Mouse (Mus musculus) forebrain, embryonic 11.5 days (tissue): ENCODE data around the gene Tmc8. TPM values are rescaled to one million over a fixed set of nuclear protein-coding genes. Genes with fewer than 3 reads are reported as not detected.

Source experiments
- ATAC-seq: fragments of 200-750 bp; cut with Nextera tagmentation; replicated peaks from 2 replicates; pipeline ENCODE4 v1.8.0; 2017; ENCODE audit warnings: moderate TSS enrichment; ENCODE audit not compliant: low FRiP score
- DNase-seq: peaks from one replicate; pipeline ENCODE4 v3.0.0-alpha.2; 2017; ENCODE audit warnings: low spot score
- H3K27ac ChIP-seq: fragments of 300-500 bp; sonication (generic); 2 replicates; pipeline ENCODE4 v1.5.1; 2014; ENCODE audit warnings: low read depth, low read length
- H3K27me3 ChIP-seq: fragments of 300-500 bp; sonication (generic); 2 replicates; pipeline ENCODE4 v1.6.1; 2014; ENCODE audit warnings: mild to moderate bottlenecking, low read length, mixed read lengths; ENCODE audit not compliant: control insufficient read depth, insufficient read depth
- H3K36me3 ChIP-seq: fragments of 300-500 bp; sonication (generic); 2 replicates; pipeline ENCODE4 v1.6.1; 2014; ENCODE audit warnings: mild to moderate bottlenecking, low read length, moderate library complexity, mixed read lengths; ENCODE audit not compliant: control insufficient read depth, insufficient read depth
- H3K4me1 ChIP-seq: fragments of 300-500 bp; sonication (generic); replicated peaks from 2 replicates; pipeline ENCODE4 v1.6.1; 2014; ENCODE audit warnings: low read length, mixed read lengths; ENCODE audit not compliant: control insufficient read depth, insufficient read depth
- H3K4me2 ChIP-seq: fragments of 300-500 bp; sonication (generic); 2 replicates; pipeline ENCODE4 v1.6.1; 2014; ENCODE audit warnings: low read depth, mild to moderate bottlenecking, low read length, moderate library complexity, mixed read lengths; ENCODE audit not compliant: severe bottlenecking
- H3K4me3 ChIP-seq: fragments of 300-500 bp; sonication (generic); 2 replicates; pipeline ENCODE4 v1.5.1; 2014; ENCODE audit warnings: low read depth, low read length
- H3K9ac ChIP-seq: fragments of 300-500 bp; sonication (generic); 2 replicates; pipeline ENCODE4 v1.6.1; 2014; ENCODE audit warnings: low read length
- H3K9me3 ChIP-seq: fragments of 300-500 bp; sonication (generic); 2 replicates; pipeline ENCODE4 v1.6.1; 2016; ENCODE audit warnings: low read length, mixed read lengths; ENCODE audit not compliant: control insufficient read depth
- WGBS: fragments of 180-500 bp; shearing (Covaris S2); extraction: QIAGEN DNeasy Blood & Tissue Kit; methylation state at CpG from one replicate; pipeline ENCODE4 v1.1.7; 2014; 5-methylcytosine and 5-hydroxymethylcytosine counted together
- polyA plus RNA-seq: library from polyadenylated mRNA; unstranded; fragments of >200 nt; fragmentation: Nextera tagmentation; extraction: Ambion mirVana; gene quantifications from 2 replicates; pipeline ENCODE4 v1.2.1, GENCODE M21; 2014

The Tmc8 gene
- polyA plus RNA-seq, 1 experiment from 2014 or later, result 2.4 TPM

DNA sequence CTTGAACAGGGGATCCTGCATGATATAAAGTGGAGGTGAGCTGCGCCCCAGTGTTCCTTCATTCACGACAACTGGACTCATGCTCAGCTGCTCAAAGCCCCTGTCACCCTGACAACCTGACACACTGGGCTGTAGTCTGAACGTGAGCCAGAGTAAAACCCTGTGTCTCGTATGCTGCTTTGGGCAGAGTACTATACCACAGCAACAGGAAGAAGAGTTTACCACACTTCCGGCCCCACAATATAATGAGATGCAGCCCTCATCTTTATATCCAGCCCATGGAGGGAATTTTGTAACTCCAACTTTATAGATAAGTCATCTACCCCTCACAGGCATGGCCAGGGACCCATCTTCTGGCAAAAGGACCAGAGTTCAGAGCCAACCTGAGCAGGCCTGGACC, 4.8 kb upstream of the Tmc8 start:
- WGBS, result 88% methylated on average over 5 of the region's 5 CpGs
- H3K36me3 ChIP-seq, result no peaks in the 10 kb centered on the region
- H3K4me1 ChIP-seq, result peaks cover 13% of the 10 kb centered on the region
- H3K4me2 ChIP-seq, result no peak overlapping the region
- no peak overlapping the region for H3K9ac ChIP-seq
- DNase-seq (no peak), ATAC-seq (no peak)
- H3K27ac ChIP-seq, result no peak overlapping the region
- H3K27me3 ChIP-seq, result peaks cover 23% of the 10 kb centered on the region
- no peaks in the 10 kb centered on the region for H3K9me3 ChIP-seq
- no peak overlapping the region for H3K4me3 ChIP-seq

DNA sequence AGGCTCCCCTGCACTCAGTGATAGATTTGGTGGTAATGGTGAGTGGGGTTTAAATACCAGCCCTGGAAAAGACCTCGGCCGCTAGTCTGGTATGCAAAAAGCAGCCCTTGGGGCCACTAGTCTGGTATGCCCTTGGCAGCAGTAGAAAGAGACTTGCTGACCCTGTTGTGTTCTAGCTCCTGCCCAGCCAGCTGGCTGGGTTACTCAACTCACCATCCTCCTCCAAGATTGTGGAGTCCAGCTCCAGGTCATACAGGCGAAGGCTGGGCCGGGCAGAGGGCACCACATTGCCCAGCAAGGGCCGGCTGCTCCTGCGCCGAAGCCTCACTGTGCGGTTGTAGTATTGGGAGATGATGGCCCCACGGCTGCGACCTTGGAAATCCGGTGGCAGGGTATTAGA, 3.8 kb upstream of the Tmc8 start:
- ATAC-seq (no peak), DNase-seq (no peak)
- Histone ChIP-seq H3K4me3 (no peak overlapping the region), H3K9me3 (no peaks in the 10 kb centered on the region), H3K27ac (no peak overlapping the region), H3K9ac (no peak overlapping the region), H3K4me2 (no peak overlapping the region), H3K4me1 (peaks cover 15% of the 10 kb centered on the region), H3K27me3 (peaks cover 32% of the 10 kb centered on the region), H3K36me3 (no peaks in the 10 kb centered on the region)
- WGBS, result 95% methylated on average over 11 of the region's 11 CpGs

DNA sequence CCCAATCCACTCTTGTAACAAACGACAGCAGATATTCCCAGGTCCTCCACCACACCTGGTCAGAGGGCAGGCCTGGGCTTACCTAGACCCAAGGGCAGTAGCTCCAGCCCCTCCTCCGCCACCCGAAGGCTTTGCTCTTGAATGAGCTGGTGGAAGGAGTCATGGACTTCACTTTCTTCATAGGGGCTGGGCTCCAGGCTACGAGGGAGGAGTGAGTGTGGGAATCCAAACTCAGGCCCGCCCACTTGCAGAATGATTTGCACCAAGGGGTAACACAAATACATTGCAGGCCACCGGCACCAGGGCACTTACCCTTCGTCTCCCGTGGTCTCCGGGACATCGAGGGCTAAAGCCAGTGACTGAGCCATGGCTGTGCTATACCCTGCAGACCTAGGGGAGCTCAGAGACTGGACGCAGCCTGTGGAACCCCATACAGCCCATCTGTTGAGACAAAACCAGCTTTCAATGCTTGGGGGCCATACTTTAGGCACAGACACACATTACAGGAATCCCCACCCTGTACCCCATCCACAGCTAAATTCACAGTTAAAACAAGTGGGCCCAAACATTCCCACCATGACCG, 2.9 kb upstream of the Tmc8 start:
- no peak overlapping the region; the same call in 1 of the 2 replicates for H3K9ac ChIP-seq
- no peak for ATAC-seq
- peak overlapping the region; percentile 30; the same call in 1 of the 2 replicates for H3K4me3 ChIP-seq
- no peaks in the 10 kb centered on the region for H3K9me3 ChIP-seq
- no peaks in the 10 kb centered on the region for H3K36me3 ChIP-seq
- no peak for DNase-seq
- H3K27ac ChIP-seq, result no peak overlapping the region
- WGBS, result 75% methylated on average over 12 of the region's 12 CpGs
- peaks cover 21% of the 10 kb centered on the region for H3K4me1 ChIP-seq
- H3K4me2 ChIP-seq, result peak overlapping the region; percentile 53
- H3K27me3 ChIP-seq, result peaks cover 41% of the 10 kb centered on the region

DNA sequence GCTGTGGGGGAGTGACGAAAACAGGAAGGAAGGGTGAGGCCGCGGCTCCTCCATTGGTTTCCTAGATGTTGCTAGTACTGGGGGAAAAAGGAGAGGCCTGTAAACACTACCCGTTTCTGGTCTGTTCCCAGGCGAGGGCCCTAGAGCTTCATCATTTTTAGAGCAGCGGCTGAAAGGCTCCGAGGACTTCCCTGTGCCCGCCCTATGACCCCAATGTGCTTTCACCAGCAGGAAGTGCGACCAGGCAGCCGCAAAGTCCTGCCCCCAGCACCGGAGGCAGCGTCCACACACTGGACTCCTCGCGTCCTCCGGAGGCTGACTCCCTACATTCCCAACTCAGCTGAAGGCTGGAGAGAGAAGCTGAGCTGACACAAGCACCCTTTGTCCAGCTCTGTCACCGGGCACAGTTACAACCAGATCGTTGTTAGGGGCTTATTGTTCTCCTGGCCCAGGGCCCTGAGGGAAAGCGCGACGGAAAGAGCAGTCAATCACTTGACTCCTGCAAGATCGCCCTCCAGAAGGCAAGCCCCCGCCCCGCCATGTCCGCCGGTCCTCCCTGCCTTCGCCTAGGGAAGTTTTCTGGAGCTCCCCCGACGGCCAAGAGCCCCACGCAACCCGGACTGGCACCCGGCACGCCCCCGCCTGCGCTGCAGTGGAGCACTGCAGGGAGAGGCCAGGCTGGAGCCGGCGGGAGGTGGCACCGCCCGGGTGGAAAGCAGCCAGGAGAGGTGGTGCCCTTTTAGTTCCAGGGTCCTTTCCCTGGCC, 2.3 kb upstream of the Tmc8 start:
- ATAC-seq (0 out of 2 replicates have a peak, but pooled peaks have one; percentile 32), DNase-seq (peak; percentile 75)
- peak overlapping the region; percentile 47 for H3K9ac ChIP-seq
- H3K27me3 ChIP-seq, result peaks cover 43% of the 10 kb centered on the region
- H3K4me3 ChIP-seq, result peak overlapping the region; percentile 30
- no peaks in the 10 kb centered on the region for H3K9me3 ChIP-seq
- peak overlapping the region; percentile 53 for H3K4me2 ChIP-seq
- WGBS, result 6% methylated on average over 38 of the region's 38 CpGs
- H3K4me1 ChIP-seq, result peaks cover 21% of the 10 kb centered on the region
- H3K27ac ChIP-seq, result no peak overlapping the region
- H3K36me3 ChIP-seq, result no peaks in the 10 kb centered on the region

DNA sequence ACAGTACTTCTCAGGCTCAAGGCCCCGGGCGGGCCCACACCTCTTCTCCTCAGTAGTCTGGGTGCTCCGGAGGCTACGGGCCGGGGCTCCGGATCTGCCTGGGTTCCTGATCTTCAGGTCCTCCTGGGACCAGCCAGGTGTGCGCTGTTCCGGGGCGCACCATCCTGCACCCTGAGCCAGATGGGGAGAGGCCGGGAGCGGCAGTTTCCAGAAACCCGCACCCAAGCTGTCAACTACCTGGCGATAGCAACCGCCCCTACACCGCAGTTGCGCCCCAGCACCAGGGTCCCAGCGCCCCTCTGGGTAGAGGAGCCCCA, 1.7 kb upstream of the Tmc8 start:
- H3K36me3 ChIP-seq, result no peaks in the 10 kb centered on the region
- 2% methylated on average over 17 of the region's 17 CpGs for WGBS
- 0 out of 2 replicates have a peak, but pooled peaks have one; percentile 26 for ATAC-seq
- DNase-seq, result no peak
- peaks cover 43% of the 10 kb centered on the region for H3K27me3 ChIP-seq
- peak overlapping the region; percentile 53 for H3K4me2 ChIP-seq
- H3K9me3 ChIP-seq, result no peaks in the 10 kb centered on the region
- H3K4me1 ChIP-seq, result peaks cover 21% of the 10 kb centered on the region
- H3K9ac ChIP-seq, result peak overlapping the region; percentile 47
- H3K27ac ChIP-seq, result no peak overlapping the region
- H3K4me3 ChIP-seq, result peak overlapping the region; percentile 30

DNA sequence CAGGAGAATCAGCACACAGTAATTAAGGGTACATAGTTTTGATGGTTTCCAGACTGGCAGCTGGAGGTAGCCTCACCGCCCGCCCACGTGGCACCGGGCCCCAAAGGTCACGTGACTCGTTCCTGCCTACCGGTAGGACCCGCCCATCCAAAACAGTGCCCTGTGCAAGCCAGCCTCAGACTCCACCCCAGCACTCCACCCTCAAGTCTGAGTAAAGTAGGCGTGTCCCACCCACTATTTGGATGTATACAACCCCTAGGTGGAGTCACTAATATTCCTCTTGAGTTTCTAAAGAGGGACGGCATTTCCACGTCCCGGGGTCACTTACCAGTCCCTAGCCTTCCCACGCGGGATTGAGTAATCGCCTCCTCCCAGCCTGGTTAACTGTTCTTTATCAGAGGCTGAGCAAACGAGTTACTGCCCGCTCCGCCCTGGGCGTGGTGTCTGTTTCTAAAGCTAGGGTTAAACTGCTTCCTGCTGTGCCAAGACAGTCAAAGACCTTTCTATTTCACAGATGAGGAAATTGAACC, 1.2 kb upstream of the Tmc8 start:
- peak; percentile 58; the same call in 1 of the 2 replicates for ATAC-seq
- H3K36me3 ChIP-seq, result no peaks in the 10 kb centered on the region
- 1% methylated on average over 19 of the region's 19 CpGs for WGBS
- H3K4me2 ChIP-seq, result peak overlapping the region; percentile 53
- DNase-seq, result peak; percentile 83
- H3K27me3 ChIP-seq, result peaks cover 43% of the 10 kb centered on the region
- H3K4me3 ChIP-seq, result peak overlapping the region; percentile 30
- H3K4me1 ChIP-seq, result peaks cover 21% of the 10 kb centered on the region
- H3K9me3 ChIP-seq, result no peaks in the 10 kb centered on the region
- no peak overlapping the region; the same call in none of the 2 replicates for H3K9ac ChIP-seq
- no peak overlapping the region for H3K27ac ChIP-seq

DNA sequence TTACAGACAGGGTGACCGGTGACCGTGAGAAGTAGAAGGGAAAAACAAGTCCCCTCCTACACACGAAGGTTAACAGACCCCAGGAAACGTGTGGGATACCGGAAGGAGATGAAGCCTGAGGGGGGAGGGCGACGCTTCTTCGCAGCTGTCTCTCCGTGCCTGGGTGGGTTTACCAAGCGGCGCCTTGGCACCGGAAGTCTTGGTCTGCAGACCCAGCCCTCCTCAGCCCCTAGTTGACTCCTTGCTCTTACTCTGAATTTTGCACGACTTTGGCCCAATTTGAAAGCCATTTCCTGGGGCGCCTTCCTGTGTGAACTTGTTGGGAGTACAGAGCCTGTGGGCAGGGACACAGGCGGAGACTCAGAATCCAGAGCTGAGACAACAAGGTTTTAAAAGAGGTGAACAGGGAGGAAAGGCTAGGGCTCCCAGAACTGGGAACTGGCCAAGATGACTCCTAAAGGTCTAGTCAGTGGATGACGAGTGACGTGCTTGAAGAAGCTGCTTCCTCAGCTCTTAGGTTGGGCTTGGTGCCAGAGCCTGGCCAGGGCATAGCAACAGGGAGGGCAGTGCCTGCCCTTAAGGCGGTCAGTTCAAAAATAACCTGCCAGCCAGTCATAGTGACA, 566 bp upstream of the Tmc8 start:
- peak overlapping the region; percentile 53 for H3K4me2 ChIP-seq
- no peak overlapping the region; the same call in 1 of the 2 replicates for H3K9ac ChIP-seq
- DNase-seq (no peak), ATAC-seq (no peak)
- no peak overlapping the region for H3K27ac ChIP-seq
- 22% methylated on average over 18 of the region's 18 CpGs for whole genome bisulfite sequencing
- no peaks in the 10 kb centered on the region for H3K36me3 ChIP-seq
- H3K4me3 ChIP-seq, result no peak overlapping the region; the same call in 1 of the 2 replicates
- H3K4me1 ChIP-seq, result peaks cover 21% of the 10 kb centered on the region
- no peaks in the 10 kb centered on the region for H3K9me3 ChIP-seq
- peaks cover 43% of the 10 kb centered on the region for H3K27me3 ChIP-seq

DNA sequence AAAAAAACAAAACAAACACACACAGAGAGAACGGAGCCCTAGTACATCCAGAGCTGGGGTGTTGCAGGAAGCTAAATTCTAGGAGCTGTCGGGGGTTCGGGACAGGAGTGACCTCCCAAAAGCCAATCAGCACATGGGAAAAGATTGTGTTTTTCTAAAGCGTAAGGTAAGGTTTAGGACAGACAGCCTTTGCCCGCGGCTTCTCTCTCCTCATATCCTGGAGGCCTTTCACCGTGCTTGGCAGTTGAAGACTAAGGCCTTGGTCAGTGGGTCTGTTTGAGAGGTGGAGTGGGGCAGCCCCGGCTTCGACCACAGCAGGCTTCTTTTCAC, 794 bp downstream of the Tmc8 start:
- Histone ChIP-seq H3K9ac (peak overlapping the region; percentile 32), H3K36me3 (no peaks in the 10 kb centered on the region), H3K27ac (no peak overlapping the region), H3K9me3 (no peaks in the 10 kb centered on the region), H3K4me1 (peaks cover 21% of the 10 kb centered on the region), H3K4me2 (peak overlapping the region; percentile 64; the same call in 1 of the 2 replicates), H3K27me3 (peaks cover 43% of the 10 kb centered on the region), H3K4me3 (peak overlapping the region; percentile 26; the same call in 1 of the 2 replicates)
- ATAC-seq, result no peak
- DNase-seq, result no peak
- 46% methylated on average over 9 of the region's 9 CpGs for WGBS
